Mouse (Mus musculus) intestine, embryonic 16.5 days (tissue): ENCODE measurements around the gene Ptges. TPM values are rescaled to one million over a fixed set of nuclear protein-coding genes. Genes with fewer than 3 reads are reported as not detected.
A peak's percentile ranks its signal among the peaks of the same experiment; 100 is the strongest.

Experiments used
- ATAC-seq: fragments of 200-750 bp; cut with Nextera tagmentation; 2 replicates; pipeline ENCODE4 v1.8.0; 2017; ENCODE audit warnings: moderate TSS enrichment, moderate library complexity
- H3K27ac ChIP-seq: fragments of 300-500 bp; sonication (generic); 2 replicates; pipeline ENCODE4 v1.5.1; 2014; ENCODE audit warnings: mild to moderate bottlenecking, low read length
- H3K27me3 ChIP-seq: fragments of 300-500 bp; sonication (generic); replicated peaks from 2 replicates; pipeline ENCODE4 v1.6.1; 2014; ENCODE audit warnings: low read length, control low read depth, mixed read lengths; ENCODE audit not compliant: control insufficient read depth, insufficient read depth
- H3K36me3 ChIP-seq: fragments of 300-500 bp; sonication (generic); 2 replicates; pipeline ENCODE4 v1.6.1; 2014; ENCODE audit warnings: low read length, control low read depth; ENCODE audit not compliant: control insufficient read depth, insufficient read depth
- H3K4me1 ChIP-seq: fragments of 300-500 bp; sonication (generic); 2 replicates; pipeline ENCODE4 v1.6.1; 2014; ENCODE audit warnings: low read length, control low read depth, mixed read lengths; ENCODE audit not compliant: control insufficient read depth, insufficient read depth
- H3K4me2 ChIP-seq: fragments of 300-500 bp; sonication (generic); 2 replicates; pipeline ENCODE4 v1.6.1; 2014; ENCODE audit warnings: low read depth, low read length, control low read depth
- H3K4me3 ChIP-seq: fragments of 300-500 bp; sonication (generic); 2 replicates; pipeline ENCODE4 v1.5.1; 2014; ENCODE audit warnings: mild to moderate bottlenecking, low read length
- H3K9ac ChIP-seq: fragments of 300-500 bp; sonication (generic); 2 replicates; pipeline ENCODE4 v1.6.1; 2014; ENCODE audit warnings: low read depth, low read length
- H3K9me3 ChIP-seq: fragments of 300-500 bp; sonication (generic); 2 replicates; pipeline ENCODE4 v1.6.1; 2016; ENCODE audit warnings: low read length, control low read depth; ENCODE audit not compliant: control insufficient read depth
- WGBS: fragments of 180-500 bp; shearing (Covaris S2); extraction: QIAGEN DNeasy Blood & Tissue Kit; methylation state at CpG from one replicate; pipeline ENCODE4 v1.1.7; 2014; 5-methylcytosine and 5-hydroxymethylcytosine counted together
- polyA plus RNA-seq: library from polyadenylated mRNA; unstranded; fragments of >200 nt; fragmentation: Nextera tagmentation; extraction: Ambion mirVana; gene quantifications from 2 replicates; pipeline ENCODE4 v1.2.1, GENCODE M21; 2015

Gene Ptges
- 3.9 and 4.0 TPM in 2 replicates for polyA plus RNA-seq

DNA sequence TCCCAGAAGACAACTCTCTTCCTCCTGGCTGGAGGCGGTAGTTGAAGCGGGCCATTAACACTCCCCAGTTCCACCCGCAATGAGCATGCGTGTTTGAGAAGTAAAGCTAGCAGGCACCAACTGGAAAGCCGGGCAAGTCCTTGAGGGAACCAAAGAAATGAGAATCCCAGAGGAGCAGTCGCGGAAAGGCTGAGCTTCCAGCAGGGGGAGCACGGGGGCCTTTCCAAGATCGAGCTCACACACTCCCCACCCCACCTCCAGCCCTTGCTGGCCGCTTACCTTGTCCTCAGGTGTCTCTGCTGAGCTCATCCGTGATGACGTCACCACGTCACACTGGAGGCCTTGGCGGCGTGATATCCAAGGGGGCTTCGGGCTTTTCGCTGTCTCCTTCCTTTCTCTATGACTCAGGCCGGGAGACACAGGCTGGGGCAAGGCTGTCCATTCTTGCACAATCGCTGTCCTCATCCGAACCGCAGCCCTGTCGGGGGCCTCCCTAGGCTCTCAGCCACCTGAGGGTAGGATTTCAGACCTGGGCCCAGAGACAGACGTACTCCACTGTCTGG is at the start of gene Ptges:
Ptges (minus strand) TSS at position 381 of the 563 bp plus-strand sequence.
- Histone ChIP-seq H3K9ac (peak within 1 kb of the TSS; percentile 60), H3K4me1 (peaks cover 21% of the 10 kb centered on the region), H3K4me2 (peak within 1 kb of the TSS; percentile 76), H3K36me3 (no peaks in the 10 kb centered on the region), H3K27me3 (peaks cover 2% of the 10 kb centered on the region; the same call in 1 of the 2 replicates), H3K4me3 (peak within 1 kb of the TSS; percentile 42), H3K9me3 (no peaks in the 10 kb centered on the region), H3K27ac (0 out of 2 replicates have a peak within 1 kb of the TSS, but pooled peaks have one; percentile 24)
- under 1% methylated on average over 23 of the region's 23 CpGs for WGBS
- ATAC-seq, result peak; percentile 70

DNA sequence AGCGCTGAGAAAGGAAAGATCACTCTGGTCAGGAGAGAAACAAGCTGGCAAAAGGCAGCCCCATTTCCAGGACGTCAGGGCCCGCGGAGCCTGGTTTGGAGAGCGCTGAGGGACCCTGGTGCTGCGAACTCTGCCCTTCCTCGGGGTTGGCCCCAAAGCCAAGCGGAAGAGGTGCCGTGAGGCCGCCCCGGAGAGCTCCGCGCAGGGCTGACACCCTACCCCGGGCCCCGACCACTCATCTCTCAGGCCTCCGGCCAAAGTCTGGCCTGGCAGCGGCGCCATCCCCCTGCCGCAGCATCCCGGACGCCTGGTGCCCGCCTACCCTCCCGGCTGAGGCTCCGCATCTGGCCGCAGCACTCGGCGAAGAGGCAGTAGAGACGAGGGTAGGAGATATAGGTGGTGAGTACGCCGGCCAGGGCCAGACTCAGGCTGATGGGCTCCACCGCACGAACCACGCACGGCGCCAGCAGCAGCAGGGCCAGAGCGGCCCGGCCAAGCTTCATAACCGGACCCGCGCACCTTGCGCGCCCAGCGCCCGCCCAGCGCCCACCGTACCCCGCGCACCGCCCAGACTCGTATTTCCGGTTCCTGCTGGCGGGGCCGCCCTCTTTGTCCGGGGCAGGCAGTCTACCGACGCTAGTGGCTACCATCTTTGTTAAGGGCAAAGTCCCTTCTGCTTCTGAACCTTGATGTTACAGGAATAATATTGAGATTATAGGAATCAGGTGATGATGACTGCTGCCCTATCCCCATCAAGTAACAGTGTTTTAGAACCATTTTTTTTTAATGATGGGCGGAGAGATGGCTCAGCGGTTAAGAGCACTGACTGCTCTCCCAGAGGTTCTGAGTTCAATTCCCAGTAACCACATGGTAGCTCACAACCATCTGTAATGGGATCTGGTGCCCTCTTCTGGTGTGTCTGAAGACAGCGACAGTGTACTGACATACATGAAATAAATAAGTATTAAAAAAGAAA is 38.0 kb upstream of the Ptges start, which contains the start of gene Tor1a:
Tor1a (minus strand) TSS at position 582 of the 976 bp plus-strand sequence.
- peak within 1 kb of the TSS; percentile 100 for H3K4me3 ChIP-seq
- no peaks in the 10 kb centered on the region for H3K9me3 ChIP-seq
- H3K4me2 ChIP-seq, result peak within 1 kb of the TSS; percentile 88
- H3K27me3 ChIP-seq, result no peaks in the 10 kb centered on the region
- H3K9ac ChIP-seq, result peak within 1 kb of the TSS; percentile 98
- H3K36me3 ChIP-seq, result peaks cover 10% of the 10 kb centered on the region; the same call in 1 of the 2 replicates
- 2% methylated on average over 59 of the region's 59 CpGs for WGBS
- peak within 1 kb of the TSS; percentile 84 for H3K27ac ChIP-seq
- peaks cover 11% of the 10 kb centered on the region for H3K4me1 ChIP-seq
- ATAC-seq, result peak; percentile 97

DNA sequence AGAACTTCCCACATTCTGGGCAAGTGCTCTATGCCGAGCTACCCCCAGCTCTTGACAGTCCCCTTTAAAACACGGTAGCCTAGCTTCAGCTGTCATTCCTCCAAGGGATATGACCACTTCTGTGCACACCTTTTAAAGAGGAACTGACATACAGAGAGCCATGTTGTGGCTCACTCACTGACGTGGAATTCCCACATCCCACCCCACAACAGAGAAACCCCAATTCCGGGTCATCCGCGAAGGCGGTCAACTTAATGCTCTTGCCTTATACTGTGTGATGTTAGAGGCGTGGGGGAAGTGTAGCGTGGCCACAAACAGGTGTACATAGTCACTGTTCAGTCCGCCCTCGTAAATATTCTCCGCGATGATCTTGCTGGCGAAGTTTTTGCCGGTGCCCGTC is 37.2 kb upstream of the Ptges start:
- ATAC-seq, result no peak
- peak overlapping the region; percentile 98 for H3K9ac ChIP-seq
- H3K4me1 ChIP-seq, result peaks cover 11% of the 10 kb centered on the region
- no peaks in the 10 kb centered on the region for H3K27me3 ChIP-seq
- peaks cover 10% of the 10 kb centered on the region; the same call in 1 of the 2 replicates for H3K36me3 ChIP-seq
- H3K27ac ChIP-seq, result peak overlapping the region; percentile 84; the same call in 1 of the 2 replicates
- peak overlapping the region; percentile 88 for H3K4me2 ChIP-seq
- 13% methylated on average over 16 of the region's 16 CpGs for WGBS
- no peaks in the 10 kb centered on the region for H3K9me3 ChIP-seq
- H3K4me3 ChIP-seq, result peak overlapping the region; percentile 100

DNA sequence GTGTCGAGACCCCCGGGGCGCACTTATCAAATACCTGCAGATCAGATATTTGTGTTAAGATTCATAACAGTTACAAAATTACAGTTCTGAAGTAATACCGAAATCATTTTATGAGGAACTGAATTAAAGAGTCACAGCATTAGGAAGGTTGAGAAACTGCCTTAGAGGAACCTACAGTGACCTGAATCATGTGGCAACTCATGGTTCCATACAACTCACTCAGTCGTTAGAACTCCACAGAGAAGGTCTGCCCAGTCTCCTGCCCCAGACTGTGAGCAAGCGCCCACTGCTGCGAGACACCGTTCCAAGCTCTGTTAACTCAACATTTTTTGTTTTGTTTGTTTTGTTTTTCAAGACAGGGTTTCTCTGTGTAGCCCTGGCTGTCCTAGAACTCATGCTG is 36.0 kb upstream of the Ptges start:
- peaks cover 13% of the 10 kb centered on the region; the same call in 1 of the 2 replicates for H3K36me3 ChIP-seq
- no peak overlapping the region for H3K4me2 ChIP-seq
- no peak for ATAC-seq

DNA sequence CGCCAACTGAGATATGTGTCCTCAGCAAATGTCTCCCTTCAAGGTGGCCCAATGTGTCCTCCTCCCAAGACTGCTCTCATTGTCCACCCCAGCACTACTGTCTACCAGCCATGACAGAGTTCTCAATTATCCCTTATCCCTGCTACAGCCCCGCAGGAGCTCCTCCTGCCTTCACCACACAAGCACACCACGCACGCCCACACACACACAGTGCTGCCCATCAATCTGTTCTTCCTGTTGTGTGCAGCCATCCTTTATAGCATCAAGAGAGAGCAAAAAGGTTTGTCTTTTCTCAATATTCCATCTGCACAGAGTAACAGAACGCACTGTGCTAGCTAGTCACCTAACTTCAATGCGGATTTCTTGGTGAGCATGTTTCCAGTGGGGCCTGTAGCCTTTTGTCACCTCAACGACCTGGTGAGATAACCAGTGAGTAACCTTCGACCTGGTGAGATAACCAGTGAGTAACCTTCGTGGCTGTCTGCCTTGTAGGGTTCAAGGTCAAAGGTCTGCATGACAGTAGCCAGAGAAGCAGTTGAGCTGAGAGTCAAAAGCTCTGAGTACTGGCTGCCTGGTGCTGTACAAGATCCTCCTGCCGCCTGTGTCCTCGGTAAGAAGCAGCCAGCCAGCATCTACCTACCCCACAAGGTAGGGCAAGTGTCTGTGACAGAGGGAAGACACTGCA is 33.0 kb upstream of the Ptges start:
- Histone ChIP-seq H3K9me3 (no peaks in the 10 kb centered on the region), H3K4me3 (no peak overlapping the region), H3K9ac (no peak overlapping the region), H3K27ac (no peak overlapping the region), H3K36me3 (peaks cover 32% of the 10 kb centered on the region), H3K4me1 (peaks cover 14% of the 10 kb centered on the region), H3K4me2 (no peak overlapping the region), H3K27me3 (no peaks in the 10 kb centered on the region)
- 80% methylated on average over 11 of the region's 11 CpGs for WGBS
- ATAC-seq, result no peak

More for the DNA sequence above, 36.0 kb upstream of the Ptges start:
- 90% methylated on average over 8 of the region's 8 CpGs for WGBS
- Histone ChIP-seq H3K27ac (no peak overlapping the region), H3K27me3 (no peaks in the 10 kb centered on the region), H3K9me3 (no peaks in the 10 kb centered on the region), H3K4me3 (no peak overlapping the region), H3K4me1 (peaks cover 11% of the 10 kb centered on the region), H3K9ac (no peak overlapping the region)

DNA sequence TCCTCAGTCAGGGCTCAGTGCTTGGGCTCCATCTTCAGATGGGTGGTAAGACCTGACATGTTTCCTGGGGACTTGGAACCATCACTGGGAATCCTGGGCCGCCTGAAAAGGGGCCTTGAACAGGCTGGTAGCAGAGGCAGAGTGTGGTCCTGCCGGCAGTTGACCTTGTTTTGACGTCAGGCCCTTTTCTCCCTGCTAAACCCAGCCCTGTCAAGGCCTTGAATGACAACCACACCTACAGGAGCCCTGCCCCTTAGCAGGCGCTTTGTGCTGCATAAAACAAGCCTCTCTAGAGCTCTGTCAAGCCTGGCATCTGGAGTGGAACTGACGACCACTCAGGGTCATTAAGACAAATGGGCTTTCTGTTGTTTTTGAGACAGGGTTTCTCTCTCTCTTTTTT is 30.2 kb upstream of the Ptges start:
- H3K27ac ChIP-seq, result no peak overlapping the region
- 48% methylated on average over 5 of the region's 5 CpGs for WGBS
- no peak overlapping the region for H3K4me3 ChIP-seq
- H3K4me2 ChIP-seq, result no peak overlapping the region
- no peaks in the 10 kb centered on the region for H3K27me3 ChIP-seq
- 0 out of 2 replicates have a peak overlapping the region, but pooled peaks have one; percentile 32 for H3K9ac ChIP-seq
- no peaks in the 10 kb centered on the region for H3K9me3 ChIP-seq
- H3K4me1 ChIP-seq, result peaks cover 7% of the 10 kb centered on the region; the same call in 1 of the 2 replicates
- H3K36me3 ChIP-seq, result peaks cover 38% of the 10 kb centered on the region
- ATAC-seq, result no peak

DNA sequence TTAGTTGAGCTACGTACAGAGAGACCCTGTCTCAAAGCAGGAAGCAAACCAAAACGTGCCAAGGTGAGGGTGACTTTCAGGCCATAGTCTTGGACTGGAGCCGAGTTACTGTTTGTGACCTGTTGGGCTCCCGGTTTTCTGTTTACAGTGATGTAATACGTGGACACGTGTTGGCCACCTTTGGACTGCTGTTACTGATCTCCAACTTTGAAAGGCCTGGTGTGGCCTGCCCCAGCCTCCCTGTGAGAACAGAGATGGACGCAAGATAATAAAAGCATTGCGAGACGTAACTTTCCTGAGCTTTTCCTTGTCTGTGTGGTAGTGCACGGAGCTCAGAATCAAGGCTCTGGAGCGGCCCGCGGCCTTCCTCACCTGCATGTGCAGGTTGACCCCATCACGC is 29.1 kb upstream of the Ptges start:
- peak; percentile 57 for ATAC-seq
- Histone ChIP-seq H3K27ac (0 out of 2 replicates have a peak overlapping the region, but pooled peaks have one; percentile 26), H3K4me2 (no peak overlapping the region), H3K4me3 (no peak overlapping the region), H3K9ac (no peak overlapping the region), H3K36me3 (peaks cover 34% of the 10 kb centered on the region), H3K9me3 (no peaks in the 10 kb centered on the region), H3K4me1 (peaks cover 18% of the 10 kb centered on the region), H3K27me3 (no peaks in the 10 kb centered on the region)
- WGBS, result 80% methylated on average over 14 of the region's 14 CpGs

DNA sequence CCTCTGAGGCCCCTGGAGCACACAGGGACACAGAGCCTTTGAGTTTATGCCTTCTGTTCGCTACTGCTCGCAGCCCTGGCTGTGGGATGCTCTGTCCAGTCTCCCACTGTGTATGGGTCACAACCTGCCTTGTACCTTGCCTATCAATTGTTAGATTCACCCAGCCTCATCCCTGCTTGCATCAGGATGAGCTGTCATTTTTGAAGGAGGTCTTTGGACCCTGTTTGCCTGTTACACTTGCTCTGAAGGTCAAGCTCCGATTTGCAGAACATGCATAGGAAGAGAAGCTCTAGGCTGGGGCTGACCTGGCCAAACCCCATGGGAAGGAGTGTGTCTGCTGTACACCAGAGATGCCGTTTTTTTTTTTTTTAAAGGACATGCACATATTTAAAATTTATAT is 27.8 kb upstream of the Ptges start:
- ATAC-seq, result no peak
- H3K27me3 ChIP-seq, result no peaks in the 10 kb centered on the region
- H3K9ac ChIP-seq, result no peak overlapping the region
- H3K4me3 ChIP-seq, result no peak overlapping the region
- WGBS, result 84% methylated on average over 4 of the region's 4 CpGs
- no peak overlapping the region for H3K4me2 ChIP-seq
- H3K36me3 ChIP-seq, result peaks cover 28% of the 10 kb centered on the region
- H3K4me1 ChIP-seq, result peaks cover 18% of the 10 kb centered on the region
- no peaks in the 10 kb centered on the region for H3K9me3 ChIP-seq
- H3K27ac ChIP-seq, result no peak overlapping the region

DNA sequence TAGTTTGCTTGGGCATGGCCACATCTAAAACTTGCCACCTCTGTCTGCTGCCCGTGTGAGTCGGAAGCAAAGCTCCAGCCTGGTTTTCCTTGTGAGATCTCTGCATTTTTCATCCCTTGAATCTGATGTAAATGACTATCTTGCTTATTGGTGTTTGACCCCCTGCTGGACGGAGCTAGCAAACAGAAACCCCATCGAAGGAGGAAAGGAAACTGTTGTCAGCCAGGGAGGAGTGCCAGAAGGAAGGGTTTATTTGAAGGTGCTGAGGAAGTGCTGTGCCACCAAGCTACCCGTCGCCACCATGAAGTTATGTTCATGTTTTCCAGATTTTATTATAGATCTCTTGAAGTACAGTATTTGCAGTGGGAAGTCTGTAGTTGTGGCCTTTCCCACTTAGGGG is 25.1 kb upstream of the Ptges start:
- peaks cover 22% of the 10 kb centered on the region for H3K36me3 ChIP-seq
- no peak for ATAC-seq
- H3K9ac ChIP-seq, result peak overlapping the region; percentile 90
- no peaks in the 10 kb centered on the region for H3K9me3 ChIP-seq
- H3K27me3 ChIP-seq, result no peaks in the 10 kb centered on the region
- H3K4me3 ChIP-seq, result no peak overlapping the region
- 62% methylated on average over 6 of the region's 6 CpGs for WGBS
- peaks cover 18% of the 10 kb centered on the region for H3K4me1 ChIP-seq
- H3K4me2 ChIP-seq, result peak overlapping the region; percentile 75
- H3K27ac ChIP-seq, result no peak overlapping the region
